Mouse (Mus musculus) frontal cortex, postnatal 25 days (tissue): ENCODE measurements around the gene Serinc5.

Experiments used
- DNase-seq, 2 experiments: peaks; one replicate each; pipeline ENCODE4 v3.0.0; 2022; ENCODE audit warnings: low spot score in 2 of 2

Serinc5 gene

DNA sequence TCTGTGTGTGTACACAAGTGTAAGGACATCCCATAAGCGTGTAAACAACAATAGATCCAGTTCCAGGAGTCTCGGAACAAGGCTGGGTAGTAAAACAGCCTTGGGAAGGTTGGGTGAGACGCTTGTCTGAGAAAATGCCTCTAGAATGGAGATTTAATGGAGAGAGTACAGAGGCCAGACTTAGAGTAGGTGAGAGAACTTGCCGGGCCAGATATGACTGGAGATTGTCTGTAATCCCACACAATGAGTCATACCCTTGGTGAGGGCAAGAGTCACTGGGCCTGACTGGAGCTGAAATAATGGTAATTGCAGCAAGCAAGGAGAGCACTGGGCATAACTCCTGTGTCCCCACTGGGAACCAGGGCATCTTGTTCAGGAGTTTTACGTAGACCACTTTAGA, 2.2 kb downstream of the Serinc5 start:
- DNase-seq = no peak

DNA sequence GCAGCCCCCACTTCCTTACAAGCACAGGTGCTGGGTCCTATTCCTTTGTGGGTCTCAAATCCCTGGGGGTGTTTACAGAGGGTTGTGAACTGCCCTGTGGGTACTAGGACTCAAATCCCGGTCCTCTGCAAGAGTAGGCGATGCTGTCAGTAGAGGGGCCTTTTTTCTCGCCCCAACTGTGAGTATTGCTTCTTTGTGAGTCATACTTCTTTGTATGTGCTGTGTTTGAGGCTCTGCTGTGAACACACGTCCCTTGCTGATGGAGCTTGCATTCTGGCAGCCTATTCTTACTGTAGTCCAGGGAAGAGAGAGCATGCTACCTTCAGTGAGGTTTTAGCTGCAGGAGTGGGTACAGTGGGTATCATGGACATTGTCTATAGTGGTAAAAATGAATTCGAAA, 4.3 kb downstream of the Serinc5 start:
- no peak for DNase-seq

DNA sequence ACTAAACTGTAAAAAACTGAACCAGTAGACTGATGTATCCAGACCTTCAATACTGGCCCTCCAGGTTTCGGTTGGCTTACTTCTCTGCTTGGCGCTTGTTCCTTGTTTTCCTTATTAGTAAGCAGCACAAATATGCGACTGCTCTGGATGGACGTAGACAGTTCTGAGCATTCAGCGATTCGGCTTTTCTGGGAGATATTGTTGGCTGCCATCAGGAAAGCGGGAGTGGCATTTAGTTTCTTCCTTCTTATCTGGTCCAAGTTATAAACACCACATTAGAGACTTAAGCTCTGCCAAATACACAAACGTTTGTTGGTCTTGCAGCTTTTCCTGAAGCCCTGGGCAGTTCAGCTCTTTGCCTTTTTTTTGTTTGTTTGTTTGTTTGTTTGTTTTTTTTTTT, 5.6 kb downstream of the Serinc5 start:
- DNase-seq = no peak

- DNase-seq = peak in 1 of 2 experiments; percentile 0
These were observed 15.3 kb downstream of the Serinc5 start for GRCm38 (mm10) chr13:92626196-92626595.

DNA sequence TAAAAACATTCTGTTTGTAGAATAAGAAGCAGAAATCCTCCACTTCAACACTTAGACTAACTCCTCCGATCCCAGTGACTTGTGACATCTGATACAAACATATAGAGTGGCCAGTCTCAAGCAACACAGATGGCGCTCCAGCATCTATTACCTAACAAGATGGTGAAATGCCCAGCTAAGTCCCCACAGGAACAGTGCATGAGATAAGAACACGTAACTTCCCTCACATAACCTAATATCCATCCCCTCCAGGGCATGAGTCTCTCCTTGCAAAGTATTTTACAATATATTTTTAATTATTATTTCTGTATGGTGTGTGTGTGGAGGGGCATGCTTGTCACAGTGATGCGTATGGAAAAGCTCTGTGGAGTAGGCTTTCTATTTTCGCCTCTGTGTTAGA, 15.8 kb downstream of the Serinc5 start:
- peak in 1 of 2 experiments; percentile 1 for DNase-seq

GRCm38 (mm10) chr13:92629509-92629908, 18.6 kb downstream of the Serinc5 start:
- DNase-seq = peak; percentile 1

GRCm38 (mm10) chr13:92631450-92631849, 20.6 kb downstream of the Serinc5 start:
- peak; percentile 1 for DNase-seq

GRCm38 (mm10) chr13:92632550-92632949, 21.7 kb downstream of the Serinc5 start:
- DNase-seq = peak in 1 of 2 experiments; percentile 2

DNA sequence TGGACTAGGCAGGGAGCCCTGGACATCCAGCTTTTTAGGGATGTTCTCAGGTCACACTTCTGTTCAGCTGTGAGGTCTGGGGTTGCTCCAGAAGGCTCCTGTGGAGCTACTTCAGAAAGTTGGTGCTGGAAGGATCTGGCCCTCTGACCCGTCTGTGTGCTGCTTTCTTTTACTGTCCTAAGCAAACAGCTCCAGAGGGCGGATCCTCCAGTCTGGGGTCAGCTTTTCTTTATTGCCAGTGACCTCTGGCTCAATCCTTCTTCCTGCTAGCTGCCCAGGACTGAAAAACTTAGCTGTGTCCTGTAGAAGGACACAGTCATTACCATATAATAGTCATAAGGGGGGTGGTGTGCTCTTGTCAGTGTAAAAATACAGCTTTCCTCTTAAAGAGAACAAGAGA, 24.1 kb downstream of the Serinc5 start:
- no peak for DNase-seq

- no peak for DNase-seq
These were observed 25.5 kb downstream of the Serinc5 start for GRCm38 (mm10) chr13:92636226-92636909.

DNA sequence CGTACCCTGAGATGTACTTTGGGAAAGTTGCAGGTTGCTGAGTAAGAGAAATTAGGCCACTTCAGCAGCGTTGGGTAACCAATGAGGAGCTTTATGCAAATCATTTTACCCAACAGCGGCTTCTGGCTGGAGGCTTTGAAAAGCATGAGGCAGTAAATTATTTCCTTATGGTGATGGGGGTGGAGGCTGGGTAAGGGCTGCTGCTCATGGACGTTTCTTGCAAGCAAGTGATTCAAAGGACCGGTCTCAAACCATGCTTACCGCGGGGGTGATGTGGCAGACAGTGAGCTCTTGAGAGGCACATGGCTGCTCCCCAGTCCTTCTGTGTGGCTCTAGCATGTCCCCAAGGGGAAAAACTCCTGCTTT, 26.0 kb downstream of the Serinc5 start:
- DNase-seq = no peak

DNA sequence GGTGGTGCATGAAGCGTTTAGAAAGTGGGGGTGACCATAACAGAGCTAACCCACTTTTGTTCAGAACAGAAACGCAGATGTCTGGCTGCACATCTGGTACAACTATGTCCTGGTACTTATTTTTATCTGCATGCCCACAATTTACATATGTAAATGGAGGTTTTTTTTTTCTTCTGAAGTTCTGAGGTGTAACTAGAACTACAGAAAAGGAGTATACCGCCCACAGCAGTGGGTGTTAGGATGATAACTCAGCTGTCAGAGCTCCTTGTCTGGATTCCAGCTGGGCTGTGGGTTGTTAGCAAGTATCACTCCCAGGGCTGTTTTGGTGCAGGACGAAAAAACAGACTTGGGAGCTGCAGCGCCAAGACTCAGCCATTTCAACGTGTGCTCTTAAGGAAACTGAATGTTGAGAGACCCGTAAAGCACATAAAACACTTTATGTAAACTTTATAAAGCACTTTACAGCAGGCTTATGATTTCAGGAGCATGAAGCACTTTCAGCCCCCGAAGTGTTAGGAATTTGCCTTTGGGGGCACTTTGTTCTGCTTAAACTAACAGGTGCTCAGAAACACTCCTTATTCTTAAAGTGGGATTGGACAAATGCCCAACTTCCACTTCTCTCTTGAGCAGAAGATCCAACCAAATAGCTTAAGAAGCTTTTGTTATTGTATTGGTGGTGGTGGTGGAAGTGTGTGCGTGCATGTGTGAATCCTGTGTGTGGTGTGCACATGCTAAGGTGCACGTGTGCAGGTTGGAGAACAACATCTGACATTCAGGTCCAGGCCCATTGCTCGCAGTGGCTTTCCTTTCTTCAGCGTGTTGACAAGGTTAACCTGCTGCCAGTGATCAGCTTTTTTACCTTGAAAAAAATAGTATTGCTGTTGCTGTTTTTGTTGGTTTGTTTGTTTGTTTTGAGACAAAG, 28.5 kb downstream of the Serinc5 start:
- DNase-seq = peak; percentile 2 to 50

- DNase-seq = no peak
These were observed 33.3 kb downstream of the Serinc5 start for GRCm38 (mm10) chr13:92644199-92644598.

DNA sequence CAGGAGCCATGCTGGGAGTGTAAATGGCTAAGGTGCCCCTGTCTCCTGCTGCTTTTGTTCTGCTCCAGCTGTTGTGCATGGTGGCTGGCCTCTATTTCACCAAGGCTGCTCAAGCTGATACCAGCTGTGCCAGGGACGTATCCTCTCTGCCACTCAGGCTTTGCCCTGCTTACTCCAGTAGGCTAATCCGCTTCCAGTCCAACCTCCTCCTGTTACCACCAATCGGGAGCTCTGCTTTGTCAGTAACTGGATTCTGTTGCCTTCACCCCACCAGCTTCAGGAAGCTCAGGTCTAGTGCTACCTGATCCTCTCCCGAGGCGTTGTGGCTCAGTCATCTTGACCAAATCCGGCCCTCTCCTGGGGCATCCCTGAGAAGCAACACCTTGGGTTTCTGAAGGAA, 33.9 kb downstream of the Serinc5 start:
- no peak for DNase-seq

DNA sequence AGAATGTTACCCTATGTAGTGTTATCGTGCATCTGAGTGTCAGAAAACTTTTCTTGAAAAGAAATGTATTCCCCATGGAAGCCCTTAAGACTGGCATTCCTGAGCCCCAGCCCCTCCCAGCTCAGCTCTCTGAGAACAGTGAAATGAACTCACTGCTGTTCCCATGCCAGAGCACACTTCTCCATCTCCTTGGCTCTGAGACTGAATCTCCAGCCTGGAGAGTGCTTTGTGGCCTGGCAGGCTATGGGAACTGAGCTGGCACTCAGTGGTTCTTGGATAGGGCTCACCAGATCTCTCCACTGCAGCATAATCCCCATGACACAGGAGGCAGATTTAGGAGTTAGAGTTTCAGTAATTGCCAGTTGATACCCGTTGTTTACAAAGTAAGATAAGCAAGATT, 36.8 kb downstream of the Serinc5 start:
- no peak for DNase-seq

DNA sequence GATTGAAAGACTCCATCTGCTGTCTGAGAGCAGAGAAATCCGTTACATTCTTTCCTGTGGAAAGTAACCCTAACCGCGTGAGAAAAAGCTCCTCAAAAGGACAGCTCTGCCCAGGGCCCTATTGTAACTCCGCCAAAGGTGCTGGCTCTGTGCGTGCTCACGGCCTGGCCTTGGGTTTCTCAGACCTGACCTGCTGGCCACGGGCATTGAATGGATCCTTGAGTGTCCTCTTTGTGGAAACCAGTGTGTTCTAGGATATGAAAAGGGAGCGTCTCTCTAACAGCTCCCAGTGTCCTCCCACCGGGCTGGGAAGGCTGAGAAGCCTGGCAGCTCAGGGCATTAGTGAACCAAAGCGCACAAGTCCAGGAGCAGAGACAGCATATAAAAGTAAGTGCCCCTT, 38.2 kb downstream of the Serinc5 start:
- no peak for DNase-seq

DNA sequence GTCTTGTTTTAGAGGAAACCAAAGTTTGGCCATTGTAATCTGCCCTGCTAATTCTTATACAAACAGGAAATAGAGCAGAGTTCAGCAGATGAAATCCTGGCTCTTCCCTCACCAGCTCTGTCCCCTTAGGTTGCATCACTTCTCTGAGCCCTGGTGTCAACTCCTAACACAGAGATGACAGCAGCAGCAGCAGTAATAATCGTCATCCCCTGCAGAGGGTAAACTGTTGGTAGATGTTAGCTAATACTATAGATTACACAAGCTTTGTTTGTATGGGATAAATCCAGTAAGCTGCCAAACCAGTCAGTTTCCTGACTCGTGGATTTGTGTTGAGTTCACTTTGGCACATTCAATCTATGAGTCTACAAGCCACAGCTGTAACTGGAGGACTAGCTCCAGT, 40.1 kb downstream of the Serinc5 start:
- no peak for DNase-seq

DNA sequence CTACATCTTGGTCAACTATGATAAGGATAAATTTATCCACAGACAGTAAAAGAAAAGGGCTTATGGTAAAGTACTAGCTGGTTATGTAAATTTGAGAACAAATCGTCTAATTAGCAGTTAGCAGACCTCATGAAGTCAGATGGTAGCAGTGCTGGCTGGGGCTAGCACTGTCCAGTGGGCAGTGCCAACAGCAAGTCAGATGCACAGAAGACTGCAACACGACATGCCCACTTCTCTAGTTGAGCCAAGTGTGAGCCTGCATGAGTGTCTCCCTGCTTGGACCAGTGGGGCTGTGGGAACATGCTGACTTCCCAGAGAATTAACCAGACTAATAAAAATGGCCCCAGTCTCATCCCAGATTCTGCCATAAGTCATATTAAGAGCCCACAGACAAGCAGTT, 41.6 kb downstream of the Serinc5 start:
- DNase-seq = no peak

DNA sequence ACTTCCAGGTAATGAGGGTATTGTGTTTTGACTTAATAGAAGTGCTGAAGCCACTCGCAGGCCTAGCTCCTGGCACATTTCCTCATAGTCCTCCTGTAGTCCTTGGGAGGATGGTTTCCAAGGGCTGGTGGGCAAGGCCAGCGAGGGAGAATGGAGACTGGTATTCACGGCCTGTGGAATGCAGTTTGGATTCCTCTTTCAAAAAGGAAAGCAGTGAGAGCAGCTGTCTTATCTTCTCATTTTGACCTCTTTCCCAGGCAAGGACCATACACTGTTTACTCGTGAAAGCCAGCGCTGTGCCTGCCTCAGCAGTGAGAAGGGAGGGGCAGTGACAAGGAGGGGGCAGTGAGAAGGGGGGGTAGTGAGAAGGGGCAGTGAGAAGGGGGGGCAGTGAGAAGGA, 42.4 kb downstream of the Serinc5 start:
- DNase-seq = no peak

GRCm38 (mm10) chr13:92656815-92657513, 46.1 kb downstream of the Serinc5 start:
- no peak for DNase-seq

- DNase-seq = no peak
These were observed 48.7 kb downstream of the Serinc5 start for GRCm38 (mm10) chr13:92659611-92660010.

DNA sequence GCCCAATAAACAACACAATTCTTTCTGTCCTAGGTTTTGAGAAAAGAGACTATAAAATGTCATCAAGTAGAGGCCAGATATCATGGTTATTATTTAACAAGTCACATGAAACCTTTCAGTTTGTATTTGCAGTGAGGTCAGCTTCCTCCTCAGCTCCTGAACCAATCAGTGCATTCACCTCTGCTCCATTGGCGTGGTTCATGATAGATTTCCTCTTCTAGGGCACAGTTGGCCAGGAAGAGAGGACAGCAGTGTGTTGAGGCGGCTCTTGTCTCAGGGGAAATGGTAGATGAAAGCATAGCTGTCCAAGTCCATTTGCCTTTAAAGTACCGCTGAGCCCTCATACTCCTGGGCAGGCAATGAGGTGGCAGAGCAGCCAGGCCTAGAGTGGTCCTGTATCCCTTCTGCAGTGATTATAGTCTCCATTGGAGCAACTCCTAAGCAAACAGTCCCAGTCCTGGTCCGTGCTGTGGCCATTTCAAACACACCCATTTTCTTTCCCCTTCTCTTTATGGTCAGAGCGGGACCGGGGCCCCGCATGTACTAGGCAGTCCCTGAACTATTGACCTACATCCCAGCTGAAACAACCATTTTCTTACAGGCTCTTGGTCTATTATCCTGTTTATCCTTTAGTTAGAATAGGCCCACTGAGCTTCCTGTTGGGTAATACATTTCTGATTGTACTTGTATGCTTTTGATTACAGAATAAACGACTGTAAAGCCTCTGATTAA, 51.8 kb downstream of the Serinc5 start:
- no peak for DNase-seq
